Mouse (Mus musculus) heart, adult 11 months (tissue): ENCODE data around the gene Gm5773.
"Not testable (repeated sequence)": the region's sequence is repeated elsewhere in the genome, so short reads cannot be mapped to it uniquely, and the experiment has no call there.

ENCODE experiments used
- DNase-seq: peaks from one replicate; pipeline ENCODE4 v3.0.0; 2022

The Gm5773 gene

DNA sequence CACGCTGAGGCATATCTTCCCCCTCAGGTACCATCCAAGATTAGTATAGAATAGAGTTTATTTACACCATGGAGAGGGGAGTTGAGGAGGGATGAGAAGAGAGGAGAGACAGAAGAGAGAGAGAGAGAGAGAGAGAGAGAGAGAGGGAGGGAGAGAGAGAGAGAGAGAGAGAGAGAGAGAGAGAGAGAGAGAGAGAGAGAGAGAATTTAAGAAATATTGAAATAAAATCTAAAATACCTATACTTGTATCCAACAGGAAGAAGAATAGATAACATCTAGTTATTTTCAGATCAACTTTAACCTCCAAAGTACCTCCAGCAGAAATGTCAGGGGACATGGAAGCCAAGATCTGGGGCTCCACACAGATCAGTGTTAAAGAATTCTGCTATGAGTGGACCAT is at the start of gene Gm5773:
Gm5773 (plus strand) TSS at position 301 of the 400 bp plus-strand sequence.
- not testable (repeated sequence) for DNase-seq

DNA sequence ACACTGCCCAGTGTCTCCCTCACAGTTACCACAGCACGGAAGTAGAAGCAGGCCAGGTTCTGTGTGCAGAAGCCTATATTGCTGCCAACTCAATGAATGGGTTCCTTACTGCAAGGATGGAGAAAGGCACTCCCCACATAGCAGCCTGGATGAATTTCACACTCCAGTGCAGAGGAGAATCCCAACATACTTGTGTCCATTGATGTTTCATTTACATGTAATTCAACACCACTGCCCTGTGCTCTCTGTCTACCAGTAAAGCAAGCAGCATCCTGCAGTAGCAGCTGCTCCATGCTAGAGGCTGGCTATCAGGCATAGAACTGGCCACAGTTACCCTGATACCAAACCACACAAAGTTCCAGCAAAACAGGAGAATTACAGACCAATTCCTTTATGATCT is 27.3 kb upstream of the Gm5773 start:
- not testable (repeated sequence) for DNase-seq

- DNase-seq, result peak; percentile 84
Measured at GRCm38 (mm10) chr3:93754022-93754421, 18.8 kb upstream of the Gm5773 start.

DNA sequence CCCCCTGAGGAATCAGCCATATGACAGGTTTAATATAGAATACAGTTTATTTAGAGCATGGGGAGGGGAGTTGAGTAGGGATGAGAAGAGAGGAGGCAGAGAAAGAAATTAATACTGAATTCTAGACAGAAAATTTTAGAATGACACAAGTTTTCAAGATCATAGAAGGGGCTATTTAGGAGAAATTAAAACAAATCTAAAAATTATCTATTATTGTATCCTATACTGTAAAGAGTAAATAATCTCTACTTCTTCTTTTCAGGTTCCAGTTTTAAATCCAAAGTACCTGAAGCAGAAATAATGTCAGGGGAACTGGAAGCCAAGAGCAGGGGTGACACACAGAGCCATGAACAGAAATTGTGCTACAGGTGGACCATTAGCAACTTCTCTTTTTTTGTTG is 23.3 kb downstream of the Gm5773 start, which contains the start of gene Tdpoz4:
Tdpoz4 (plus strand) TSS at position 301 of the 400 bp plus-strand sequence.
- not testable (repeated sequence) for DNase-seq

DNA sequence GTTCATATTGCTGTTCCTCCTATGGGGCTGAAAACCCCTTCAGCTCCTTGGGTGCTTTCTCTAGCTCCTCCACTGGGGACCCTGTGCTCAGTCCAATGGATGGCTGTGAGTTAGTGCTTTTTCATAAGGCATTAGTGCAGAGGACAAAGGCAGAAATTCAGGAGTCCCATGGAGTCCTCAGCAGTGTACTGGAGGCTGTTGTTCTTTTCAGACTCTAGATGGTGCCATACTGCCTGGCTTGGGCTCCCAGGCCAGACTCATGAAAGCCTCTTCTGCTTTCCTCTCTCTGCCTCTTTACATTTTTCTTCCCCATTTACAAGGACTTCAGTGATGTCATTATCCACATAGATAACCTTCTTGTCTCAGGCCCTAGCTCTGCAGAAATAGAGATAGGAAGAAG is 40.5 kb downstream of the Gm5773 start:
- not testable (repeated sequence) for DNase-seq
